Mouse (Mus musculus) hindbrain, embryonic 10.5 days (tissue): ENCODE measurements at regions not wholly inside any gene's neighbourhood (a gene's known extent, or its start where the extent isn't known, plus 50 kb on each side); places are given as distances from the start of the nearest gene placed in this dataset.

Source experiments
- DNase-seq: peaks from one replicate; pipeline ENCODE4 v3.0.0-alpha.2; 2017; ENCODE audit warnings: low spot score
- H3K27ac ChIP-seq: fragments of 300-500 bp; sonication (generic); 2 replicates; pipeline ENCODE4 v1.5.1; 2016; ENCODE audit warnings: mild to moderate bottlenecking, moderate library complexity
- H3K27me3 ChIP-seq: fragments of 300-500 bp; sonication (generic); 2 replicates; pipeline ENCODE4 v1.6.1; 2016; ENCODE audit warnings: mild to moderate bottlenecking; ENCODE audit not compliant: poor library complexity, insufficient read depth, severe bottlenecking
- H3K36me3 ChIP-seq: fragments of 300-500 bp; sonication (generic); 2 replicates; pipeline ENCODE4 v1.6.1; 2016; ENCODE audit warnings: mild to moderate bottlenecking, moderate library complexity
- H3K4me1 ChIP-seq: fragments of 300-500 bp; sonication (generic); replicated peaks from 2 replicates; pipeline ENCODE4 v1.6.1; 2016; ENCODE audit warnings: mild to moderate bottlenecking
- H3K4me3 ChIP-seq: fragments of 300-500 bp; sonication (generic); 2 replicates; pipeline ENCODE4 v1.5.1; 2016; ENCODE audit warnings: mild to moderate bottlenecking, moderate library complexity
- H3K9me3 ChIP-seq: fragments of 300-500 bp; sonication (generic); 2 replicates; pipeline ENCODE4 v1.6.1; 2016; ENCODE audit warnings: mild to moderate bottlenecking, moderate library complexity
- WGBS: fragments of 180-500 bp; shearing (Covaris S2); methylation state at CpG from one replicate; pipeline ENCODE4 v1.1.7; 2016; 5-methylcytosine and 5-hydroxymethylcytosine counted together

GRCm38 (mm10) chr11:18163156-18164024 is 209.7 kb upstream of the Etaa1 start:
- Histone ChIP-seq H3K27me3 (no peaks in the 10 kb centered on the region), H3K9me3 (no peaks in the 10 kb centered on the region), H3K36me3 (no peaks in the 10 kb centered on the region), H3K27ac (no peak overlapping the region), H3K4me3 (no peak overlapping the region), H3K4me1 (no peaks in the 10 kb centered on the region)
- 89% methylated on average over 5 of the region's 5 CpGs for WGBS
- DNase-seq: no peak

GRCm38 (mm10) chr11:18156506-18156905 is 202.8 kb upstream of the Etaa1 start:
- Histone ChIP-seq H3K27me3 (no peaks in the 10 kb centered on the region), H3K36me3 (no peaks in the 10 kb centered on the region), H3K4me3 (no peak overlapping the region), H3K4me1 (peaks cover 10% of the 10 kb centered on the region), H3K9me3 (no peaks in the 10 kb centered on the region), H3K27ac (no peak overlapping the region)
- DNase-seq: peak; percentile 3
- WGBS: 76% methylated on average over 4 of the region's 4 CpGs

GRCm38 (mm10) chr11:18151788-18152563 is 198.3 kb upstream of the Etaa1 start:
- Histone ChIP-seq H3K9me3 (no peaks in the 10 kb centered on the region), H3K27ac (peak overlapping the region; percentile 79), H3K36me3 (no peaks in the 10 kb centered on the region), H3K4me3 (no peak overlapping the region), H3K27me3 (no peaks in the 10 kb centered on the region), H3K4me1 (peaks cover 12% of the 10 kb centered on the region)
- peak; percentile 71 for DNase-seq
- WGBS: 26% methylated on average over 6 of the region's 6 CpGs

GRCm38 (mm10) chr11:18151369-18151768 is 197.7 kb upstream of the Etaa1 start:
- H3K36me3 ChIP-seq: no peaks in the 10 kb centered on the region
- no peak overlapping the region for H3K4me3 ChIP-seq
- no peak overlapping the region for H3K27ac ChIP-seq
- DNase-seq: no peak
- 76% methylated on average over 4 of the region's 4 CpGs for WGBS
- H3K9me3 ChIP-seq: no peaks in the 10 kb centered on the region
- H3K4me1 ChIP-seq: peaks cover 12% of the 10 kb centered on the region
- H3K27me3 ChIP-seq: no peaks in the 10 kb centered on the region

- 77% methylated on average over 5 of the region's 5 CpGs for WGBS
- Histone ChIP-seq H3K9me3 (no peaks in the 10 kb centered on the region), H3K36me3 (no peaks in the 10 kb centered on the region), H3K4me3 (no peak overlapping the region), H3K27ac (no peak overlapping the region), H3K4me1 (no peaks in the 10 kb centered on the region), H3K27me3 (no peaks in the 10 kb centered on the region)
- no peak for DNase-seq
Measured at GRCm38 (mm10) chr11:18127488-18127887, 173.8 kb upstream of the Etaa1 start.

- WGBS: 88% methylated on average over 6 of the region's 6 CpGs
- Histone ChIP-seq H3K27ac (no peak overlapping the region), H3K9me3 (no peaks in the 10 kb centered on the region), H3K4me3 (no peak overlapping the region), H3K4me1 (no peaks in the 10 kb centered on the region), H3K27me3 (no peaks in the 10 kb centered on the region), H3K36me3 (no peaks in the 10 kb centered on the region)
- DNase-seq: no peak
Measured at GRCm38 (mm10) chr11:18123031-18123430, 169.4 kb upstream of the Etaa1 start.

GRCm38 (mm10) chr11:18122616-18123015 is 168.9 kb upstream of the Etaa1 start:
- no peaks in the 10 kb centered on the region for H3K4me1 ChIP-seq
- no peaks in the 10 kb centered on the region for H3K27me3 ChIP-seq
- no peaks in the 10 kb centered on the region for H3K36me3 ChIP-seq
- no peak overlapping the region for H3K27ac ChIP-seq
- 70% methylated on average over 2 of the region's 2 CpGs for WGBS
- H3K9me3 ChIP-seq: no peaks in the 10 kb centered on the region
- H3K4me3 ChIP-seq: no peak overlapping the region
- DNase-seq: no peak

- Histone ChIP-seq H3K27ac (no peak overlapping the region), H3K4me3 (no peak overlapping the region), H3K9me3 (no peaks in the 10 kb centered on the region), H3K27me3 (no peaks in the 10 kb centered on the region), H3K36me3 (no peaks in the 10 kb centered on the region), H3K4me1 (no peaks in the 10 kb centered on the region)
- no peak for DNase-seq
- 84% methylated on average over 9 of the region's 9 CpGs for WGBS
Measured at GRCm38 (mm10) chr11:18115693-18116450, 162.2 kb upstream of the Etaa1 start.

- no peak for DNase-seq
- H3K36me3 ChIP-seq: no peaks in the 10 kb centered on the region
- H3K27me3 ChIP-seq: no peaks in the 10 kb centered on the region
- no peaks in the 10 kb centered on the region for H3K9me3 ChIP-seq
- H3K4me3 ChIP-seq: no peak overlapping the region
- no peaks in the 10 kb centered on the region for H3K4me1 ChIP-seq
- no peak overlapping the region for H3K27ac ChIP-seq
- WGBS: 87% methylated on average over 3 of the region's 3 CpGs
Measured at GRCm38 (mm10) chr11:18102841-18103240, 149.2 kb upstream of the Etaa1 start.

GRCm38 (mm10) chr11:18075840-18076435 is 122.3 kb upstream of the Etaa1 start:
- H3K36me3 ChIP-seq: no peaks in the 10 kb centered on the region
- H3K27me3 ChIP-seq: no peaks in the 10 kb centered on the region
- 73% methylated on average over 4 of the region's 4 CpGs for WGBS
- peak; percentile 25 for DNase-seq
- H3K27ac ChIP-seq: no peak overlapping the region
- no peaks in the 10 kb centered on the region for H3K9me3 ChIP-seq
- no peak overlapping the region for H3K4me3 ChIP-seq
- 0 out of 2 replicates have a peak, but pooled peaks cover 5% of the 10 kb centered on the region for H3K4me1 ChIP-seq

GRCm38 (mm10) chr11:18070586-18071306 is 117.1 kb upstream of the Etaa1 start:
- Histone ChIP-seq H3K9me3 (no peaks in the 10 kb centered on the region), H3K4me1 (no peaks in the 10 kb centered on the region; the same call in 1 of the 2 replicates), H3K36me3 (no peaks in the 10 kb centered on the region), H3K4me3 (no peak overlapping the region), H3K27me3 (no peaks in the 10 kb centered on the region), H3K27ac (no peak overlapping the region)
- no peak for DNase-seq
- WGBS: 89% methylated on average over 4 of the region's 4 CpGs

GRCm38 (mm10) chr11:18070032-18070374 is 116.3 kb upstream of the Etaa1 start:
- Histone ChIP-seq H3K27me3 (no peaks in the 10 kb centered on the region), H3K27ac (0 out of 2 replicates have a peak overlapping the region, but pooled peaks have one; percentile 45), H3K4me1 (no peaks in the 10 kb centered on the region; the same call in 1 of the 2 replicates), H3K4me3 (no peak overlapping the region), H3K9me3 (no peaks in the 10 kb centered on the region), H3K36me3 (no peaks in the 10 kb centered on the region)
- WGBS: 86% methylated on average over 8 of the region's 8 CpGs
- no peak for DNase-seq
